Mouse (Mus musculus): Measurements from ENCODE around the gene Olfr954. TPM values are rescaled to one million over a fixed set of nuclear protein-coding genes. Genes with fewer than 3 reads are reported as not detected.

Olfr954 gene
- not detected in 2 replicates for polyA plus RNA-seq (2012; rRNA removed)

GRCm38 (mm10) chr9:39456401-39456800, at the start of gene Olfr954:
TSS of gene Olfr954 (plus strand) at chr9:39456701.

GRCm38 (mm10) chr9:39427048-39427447, 29.5 kb upstream of the Olfr954 start, which contains the start of gene Olfr952:
TSS of gene Olfr952 (minus strand) at chr9:39427148.

GRCm38 (mm10) chr9:39471844-39472243, 15.3 kb downstream of the Olfr954 start, which contains the start of gene Olfr955:
TSS of gene Olfr955 (minus strand) at chr9:39471944.

GRCm38 (mm10) chr9:39493895-39494294, 37.4 kb downstream of the Olfr954 start, which contains the start of gene Olfr44:
TSS of gene Olfr44 (minus strand) at chr9:39493995.

Other genes with a start within 250 kb of the Olfr954 start
- not detected in 2 replicates for gene Olfr1537, start 206.7 kb upstream of the Olfr954 start, polyA plus RNA-seq (2012; rRNA removed)
- not detected in 2 replicates for gene Olfr945, start 179.9 kb upstream of the Olfr954 start, polyA plus RNA-seq (2012; rRNA removed)
- not detected in 2 replicates for gene Olfr948, start 130.7 kb upstream of the Olfr954 start, polyA plus RNA-seq (2012; rRNA removed)
- not detected in 2 replicates for gene Olfr951, start 69.3 kb upstream of the Olfr954 start, polyA plus RNA-seq (2012; rRNA removed)
- not detected in 2 replicates for gene Olfr952, start 29.6 kb upstream of the Olfr954 start, polyA plus RNA-seq (2012; rRNA removed)
- not detected in 2 replicates for gene Olfr955, start 15.2 kb downstream of the Olfr954 start, polyA plus RNA-seq (2012; rRNA removed)
- not detected in 2 replicates for gene Olfr44, start 37.3 kb downstream of the Olfr954 start, polyA plus RNA-seq (2012; rRNA removed)
- gene Olfr957, start 59.1 kb downstream of the Olfr954 start, polyA plus RNA-seq (2012; rRNA removed), result not detected in 2 replicates
- gene Olfr958, start 97.4 kb downstream of the Olfr954 start, polyA plus RNA-seq (2012; rRNA removed), result not detected in 2 replicates
- gene Olfr959, start 118.9 kb downstream of the Olfr954 start, polyA plus RNA-seq (2012; rRNA removed), result not detected in 2 replicates
- gene AW551984, start 147.7 kb downstream of the Olfr954 start, polyA plus RNA-seq (2012; rRNA removed), result 2.6 and 7.9 TPM in 2 replicates
- not detected in 2 replicates for gene Olfr148, start 154.0 kb downstream of the Olfr954 start, polyA plus RNA-seq (2012; rRNA removed)
- not detected in 2 replicates for gene Olfr960, start 164.7 kb downstream of the Olfr954 start, polyA plus RNA-seq (2012; rRNA removed)
- gene Olfr961, start 188.4 kb downstream of the Olfr954 start, polyA plus RNA-seq (2012; rRNA removed), result not detected in 2 replicates
- gene Olfr963, start 210.5 kb downstream of the Olfr954 start, polyA plus RNA-seq (2012; rRNA removed), result not detected in 2 replicates

Measured in ovary, adult 2 months (tissue).